Mouse (Mus musculus): ENCODE measurements around the gene Sik1. TPM values are rescaled to one million over a fixed set of nuclear protein-coding genes. Genes with fewer than 3 reads are reported as not detected.

Gene Sik1
- polyA plus RNA-seq, 1 experiment, result 37.1 TPM

DNA sequence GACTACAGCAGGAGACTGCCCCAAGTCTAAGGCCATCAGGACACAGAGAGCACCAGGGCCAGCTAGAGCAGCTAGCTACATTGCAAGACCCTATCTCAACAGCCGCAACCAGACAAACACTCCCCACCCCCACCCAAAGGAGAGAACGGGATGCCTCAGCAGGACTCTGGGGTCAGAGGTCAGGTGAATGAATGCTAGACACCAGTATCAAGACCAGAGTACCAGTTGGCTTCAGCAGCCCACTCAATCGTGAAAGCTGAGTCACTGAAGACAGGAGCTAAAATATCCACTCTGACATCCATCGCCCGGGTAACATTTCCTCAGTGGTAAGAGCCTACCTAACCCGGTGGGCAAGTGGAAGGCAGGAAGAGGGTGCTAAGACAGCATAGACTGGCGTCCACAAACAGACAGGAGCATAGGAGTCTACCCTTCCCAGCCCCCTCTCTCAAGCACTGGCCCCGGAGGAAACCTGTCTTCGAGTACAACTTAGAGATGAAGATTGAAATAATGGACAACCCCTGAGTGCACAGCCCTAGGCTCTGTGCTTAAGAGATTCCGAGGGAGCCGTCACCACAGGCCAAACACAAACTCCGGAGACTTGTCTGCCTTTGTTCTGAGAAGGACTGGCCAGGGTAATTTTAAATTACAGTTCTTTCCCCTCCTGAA lies 2.7 kb downstream of the Sik1 start:
- Histone ChIP-seq H3K4me2 (ENCODE audit: low read depth) (peak overlapping the region; percentile 68), H3K4me3 (peak overlapping the region; percentile 76), H3K79me2 (ENCODE audit: control insufficient read depth, insufficient read depth) (peaks cover 40% of the 10 kb centered on the region), H3K36me3 (ENCODE audit: control insufficient read depth, insufficient read depth) (peaks cover 20% of the 10 kb centered on the region), H3K27me3 (ENCODE audit: control insufficient read depth, insufficient read depth, insufficient read length) (no peaks in the 10 kb centered on the region), H3ac (ENCODE audit: control insufficient read depth, insufficient read length) (no peak overlapping the region)
- TF ChIP-seq POLR2A (IDR thresholded peaks at IDR 0.05; ENCODE audit: insufficient read length, low read depth) (no peak), MYOG (IDR thresholded peaks at IDR 0.05; ENCODE audit: control insufficient read depth in 1 of 3, insufficient read depth in 1 of 3, insufficient read length in 2 of 3, low read depth in 2 of 3) (peak in 1 of 3 experiments; percentile 3), MAX (IDR thresholded peaks at IDR 0.05; ENCODE audit: low read depth) (no peak), MYOD1 (IDR thresholded peaks at IDR 0.05; ENCODE audit: control insufficient read depth in 1 of 3, insufficient read length in 2 of 3, low read depth in 2 of 3) (peak in 1 of 3 experiments; percentile 36)

GRCm38 (mm10) chr17:31851816-31852476 lies 3.7 kb downstream of the Sik1 start:
- TF ChIP-seq TCF12 (IDR thresholded peaks at IDR 0.05; ENCODE audit: insufficient read depth, poor library complexity, severe bottlenecking), result no peak
- no peak for TF ChIP-seq E2F4 (IDR thresholded peaks at IDR 0.05; ENCODE audit: insufficient read depth)
- TF ChIP-seq REST (IDR thresholded peaks at IDR 0.05; ENCODE audit: insufficient read depth, insufficient read length), result no peak
- TF ChIP-seq TCF3 (IDR thresholded peaks at IDR 0.05; ENCODE audit: insufficient read length, low read depth), result no peak
- no peak for TF ChIP-seq MAX (IDR thresholded peaks at IDR 0.05; ENCODE audit: low read depth)
- no peak for TF ChIP-seq POLR2A (IDR thresholded peaks at IDR 0.05; ENCODE audit: insufficient read length, low read depth)
- TF ChIP-seq SRF (IDR thresholded peaks at IDR 0.05; ENCODE audit: control insufficient read depth, insufficient read length, low read depth), result no peak
- TF ChIP-seq POLR2AphosphoS2 (IDR thresholded peaks at IDR 0.05; ENCODE audit: insufficient read length, low read depth), result no peak
- TF ChIP-seq USF1 (IDR thresholded peaks at IDR 0.05; ENCODE audit: low read depth), result no peak
- no peak for TF ChIP-seq CEBPB (IDR thresholded peaks at IDR 0.05; ENCODE audit: insufficient read depth, poor library complexity, severe bottlenecking)
- no peak for TF ChIP-seq MYOG (IDR thresholded peaks at IDR 0.05; ENCODE audit: control insufficient read depth in 1 of 3, insufficient read depth in 1 of 3, insufficient read length in 2 of 3, low read depth in 2 of 3)
- no peak for TF ChIP-seq MYOD1 (IDR thresholded peaks at IDR 0.05; ENCODE audit: control insufficient read depth in 1 of 3, insufficient read length in 2 of 3, low read depth in 2 of 3)
- peaks cover 27% of the 10 kb centered on the region for H3K36me3 ChIP-seq (ENCODE audit: control insufficient read depth, insufficient read depth)
- peak overlapping the region; percentile 76 for H3K4me3 ChIP-seq
- peak overlapping the region; percentile 68 for H3K4me2 ChIP-seq (ENCODE audit: low read depth)
- no peaks in the 10 kb centered on the region for H3K27me3 ChIP-seq (ENCODE audit: control insufficient read depth, insufficient read depth, insufficient read length)
- H3ac ChIP-seq (ENCODE audit: control insufficient read depth, insufficient read length), result no peak overlapping the region
- peaks cover 40% of the 10 kb centered on the region for H3K79me2 ChIP-seq (ENCODE audit: control insufficient read depth, insufficient read depth)

DNA sequence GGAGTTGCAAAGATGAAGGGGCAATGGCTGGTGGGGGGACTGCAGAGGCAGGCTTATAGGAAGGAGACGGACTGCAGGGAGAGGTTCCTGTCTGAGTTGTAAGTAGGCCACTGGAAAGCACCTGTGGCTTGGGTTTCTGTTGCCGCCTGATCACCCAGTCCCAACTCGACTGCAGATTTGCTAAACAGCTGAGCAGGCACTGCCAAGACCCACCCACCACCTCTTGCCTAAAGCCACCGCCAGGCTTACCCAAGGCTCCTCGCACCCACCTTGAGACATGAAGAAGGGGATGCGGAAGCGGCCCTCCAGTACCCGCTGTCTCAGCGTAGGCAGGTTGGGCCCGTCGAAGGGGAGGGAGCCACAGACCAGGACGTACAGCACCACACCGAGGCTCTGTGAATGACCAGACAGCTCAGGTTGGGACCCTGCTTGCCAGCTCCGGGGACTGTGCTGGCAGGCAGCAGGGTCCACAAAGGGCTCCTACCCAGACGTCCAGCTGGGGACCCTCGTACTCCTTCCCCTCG lies 5.1 kb downstream of the Sik1 start:
- peaks cover 35% of the 10 kb centered on the region for H3K36me3 ChIP-seq (ENCODE audit: control insufficient read depth, insufficient read depth)
- H3K79me2 ChIP-seq (ENCODE audit: control insufficient read depth, insufficient read depth), result peaks cover 40% of the 10 kb centered on the region
- H3ac ChIP-seq (ENCODE audit: control insufficient read depth, insufficient read length), result no peak overlapping the region
- H3K4me2 ChIP-seq (ENCODE audit: low read depth), result no peak overlapping the region
- no peak overlapping the region for H3K4me3 ChIP-seq
- no peaks in the 10 kb centered on the region for H3K27me3 ChIP-seq (ENCODE audit: control insufficient read depth, insufficient read depth, insufficient read length)
- no peak for TF ChIP-seq MAX (IDR thresholded peaks at IDR 0.05; ENCODE audit: low read depth)
- TF ChIP-seq USF1 (IDR thresholded peaks at IDR 0.05; ENCODE audit: low read depth), result no peak
- TF ChIP-seq TCF12 (IDR thresholded peaks at IDR 0.05; ENCODE audit: insufficient read depth, poor library complexity, severe bottlenecking), result no peak
- no peak for TF ChIP-seq REST (IDR thresholded peaks at IDR 0.05; ENCODE audit: insufficient read depth, insufficient read length)
- no peak for TF ChIP-seq SRF (IDR thresholded peaks at IDR 0.05; ENCODE audit: control insufficient read depth, insufficient read length, low read depth)
- TF ChIP-seq MYOG (IDR thresholded peaks at IDR 0.05; ENCODE audit: control insufficient read depth in 1 of 3, insufficient read depth in 1 of 3, insufficient read length in 2 of 3, low read depth in 2 of 3), result no peak
- TF ChIP-seq MYOD1 (IDR thresholded peaks at IDR 0.05; ENCODE audit: control insufficient read depth in 1 of 3, insufficient read length in 2 of 3, low read depth in 2 of 3), result no peak
- no peak for TF ChIP-seq CEBPB (IDR thresholded peaks at IDR 0.05; ENCODE audit: insufficient read depth, poor library complexity, severe bottlenecking)
- TF ChIP-seq TCF3 (IDR thresholded peaks at IDR 0.05; ENCODE audit: insufficient read length, low read depth), result no peak
- TF ChIP-seq POLR2AphosphoS2 (IDR thresholded peaks at IDR 0.05; ENCODE audit: insufficient read length, low read depth), result no peak
- TF ChIP-seq E2F4 (IDR thresholded peaks at IDR 0.05; ENCODE audit: insufficient read depth), result no peak

DNA sequence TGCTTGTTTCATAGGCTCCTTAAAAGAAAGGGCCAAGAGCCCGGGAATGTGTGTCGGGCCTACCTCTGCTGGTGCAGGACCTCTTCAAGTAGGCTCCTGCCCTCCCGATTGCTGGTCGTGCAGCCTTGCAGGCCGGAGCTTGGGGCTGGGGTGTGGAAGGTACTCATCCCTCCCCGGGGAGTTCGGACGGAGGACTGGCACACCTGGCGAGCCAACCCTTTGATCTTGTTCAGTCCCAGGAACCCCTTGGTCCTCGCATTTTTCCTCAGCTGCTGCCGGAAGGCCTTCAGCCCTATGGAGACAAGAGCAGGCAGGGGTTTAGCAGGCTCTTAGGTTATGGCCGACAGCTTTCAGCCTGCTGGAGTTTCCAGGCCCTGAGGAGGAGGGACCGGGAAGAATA lies 8.6 kb downstream of the Sik1 start:
- Histone ChIP-seq H3K36me3 (ENCODE audit: control insufficient read depth, insufficient read depth) (peaks cover 37% of the 10 kb centered on the region), H3K4me2 (ENCODE audit: low read depth) (no peak overlapping the region), H3ac (ENCODE audit: control insufficient read depth, insufficient read length) (no peak overlapping the region), H3K27me3 (ENCODE audit: control insufficient read depth, insufficient read depth, insufficient read length) (no peaks in the 10 kb centered on the region), H3K79me2 (ENCODE audit: control insufficient read depth, insufficient read depth) (peaks cover 8% of the 10 kb centered on the region), H3K4me3 (no peak overlapping the region)
- TF ChIP-seq SRF (IDR thresholded peaks at IDR 0.05; ENCODE audit: control insufficient read depth, insufficient read length, low read depth), result no peak
- no peak for TF ChIP-seq REST (IDR thresholded peaks at IDR 0.05; ENCODE audit: insufficient read depth, insufficient read length)
- no peak for TF ChIP-seq POLR2AphosphoS2 (IDR thresholded peaks at IDR 0.05; ENCODE audit: insufficient read length, low read depth)
- TF ChIP-seq MYOG (IDR thresholded peaks at IDR 0.05; ENCODE audit: control insufficient read depth in 1 of 3, insufficient read depth in 1 of 3, insufficient read length in 2 of 3, low read depth in 2 of 3), result no peak
- TF ChIP-seq USF1 (IDR thresholded peaks at IDR 0.05; ENCODE audit: low read depth), result no peak

Data from myocyte (in vitro differentiated cells).